Mouse (Mus musculus) 3134 (cell line): ENCODE data around the gene Cdcp2.
"Not testable (repeated sequence)": the region's sequence is repeated elsewhere in the genome, so short reads cannot be mapped to it uniquely, and the experiment has no call there.

ENCODE experiments used
- DNase-seq: peaks from one replicate; pipeline ENCODE4 v3.0.0-alpha.2; 2011; ENCODE audit warnings: low spot score; ENCODE audit not compliant: insufficient read length; ENCODE audit errors: extremely low read depth

Cdcp2 gene

DNA sequence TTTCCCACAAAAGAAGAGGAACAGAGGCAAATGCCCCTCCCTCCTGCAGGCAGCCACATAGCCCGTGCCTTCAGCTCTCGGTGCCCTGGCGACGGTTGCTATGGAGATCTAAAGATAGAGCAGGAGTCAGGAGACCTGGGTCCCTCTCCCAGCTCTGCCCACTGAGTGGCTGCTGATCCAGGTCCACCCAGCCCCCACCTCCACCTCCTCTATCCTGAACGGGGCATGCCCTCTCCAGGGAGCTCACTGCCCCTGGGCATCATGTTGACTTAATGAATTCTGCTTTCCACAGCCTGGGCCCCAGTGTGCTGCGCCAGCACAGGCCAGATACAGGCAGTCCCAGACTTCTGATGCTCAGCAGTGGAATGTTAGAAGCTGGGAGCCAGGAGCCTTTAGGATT, 11.8 kb upstream of the Cdcp2 start:
- DNase-seq = no peak

DNA sequence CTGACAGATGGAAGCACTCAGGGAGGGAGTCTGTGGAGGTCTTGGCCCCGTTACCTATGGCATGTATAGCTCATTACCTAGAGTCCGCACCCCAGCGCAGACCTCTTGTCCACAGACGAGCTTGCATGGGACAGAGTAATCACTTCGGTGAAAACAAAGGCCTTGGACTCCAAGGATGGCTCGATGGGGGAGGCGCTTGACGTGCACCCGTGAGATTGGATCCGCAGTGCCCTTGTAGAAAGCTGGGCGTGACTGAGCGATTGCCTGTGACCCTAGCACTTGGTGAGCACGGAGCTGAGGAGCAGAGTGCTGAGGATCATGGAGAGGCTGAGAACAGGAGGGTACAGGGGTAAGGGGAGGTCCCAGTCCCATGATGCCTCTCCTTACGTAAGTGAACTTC, 5.0 kb upstream of the Cdcp2 start:
- no peak for DNase-seq

DNA sequence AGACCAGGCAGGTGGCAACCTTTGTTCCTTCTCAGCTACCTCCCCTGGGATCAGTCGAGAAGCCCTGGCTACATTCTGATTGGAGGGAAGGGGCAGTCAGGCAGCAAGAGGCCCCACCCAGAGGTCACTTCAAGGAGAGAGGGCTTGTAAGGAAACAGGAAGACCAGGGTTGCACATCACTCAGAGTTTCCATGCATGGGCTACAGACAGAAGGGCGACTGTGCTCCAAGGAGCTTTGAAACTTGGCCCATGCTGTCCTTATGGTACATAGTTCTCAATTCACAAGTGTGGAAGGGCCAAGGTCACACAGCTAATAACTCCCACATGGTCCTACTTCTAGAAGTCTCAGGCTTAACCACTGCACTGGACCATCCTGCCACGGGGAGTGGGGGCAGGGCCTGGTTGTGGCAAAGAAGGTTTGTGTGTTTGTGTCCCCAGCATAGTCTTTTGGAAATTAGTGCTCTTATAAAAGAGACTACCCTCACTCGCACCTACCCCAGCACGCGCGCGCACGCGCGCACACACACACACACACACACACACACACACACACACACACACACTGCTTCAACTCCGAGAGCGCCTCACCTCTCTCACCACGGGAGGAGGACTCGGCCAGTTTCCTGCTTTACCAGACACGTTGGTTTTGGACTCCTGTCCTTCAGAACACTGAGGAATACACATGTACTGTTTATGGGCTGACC, 2.1 kb upstream of the Cdcp2 start:
- DNase-seq = no peak

DNA sequence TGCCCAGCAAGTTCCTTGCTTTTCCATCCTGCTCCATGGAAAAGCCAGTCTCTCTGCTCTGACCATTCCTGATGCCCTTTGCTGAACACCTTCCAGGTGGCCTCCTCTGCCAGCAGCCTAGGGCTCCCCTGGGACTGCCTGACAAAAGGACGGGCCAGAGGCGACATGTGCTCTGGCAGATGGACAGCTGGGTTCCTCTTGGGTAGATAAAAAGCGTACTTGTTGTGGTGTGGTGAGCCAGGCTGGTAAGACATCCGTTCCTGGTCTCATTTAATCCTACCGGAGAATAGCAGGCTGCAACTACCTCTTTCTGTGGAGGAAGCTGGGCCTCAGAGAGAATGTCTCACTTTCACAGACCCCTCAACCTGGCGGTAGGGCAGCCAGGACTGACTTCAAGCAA, 648 bp upstream of the Cdcp2 start:
- DNase-seq = no peak

DNA sequence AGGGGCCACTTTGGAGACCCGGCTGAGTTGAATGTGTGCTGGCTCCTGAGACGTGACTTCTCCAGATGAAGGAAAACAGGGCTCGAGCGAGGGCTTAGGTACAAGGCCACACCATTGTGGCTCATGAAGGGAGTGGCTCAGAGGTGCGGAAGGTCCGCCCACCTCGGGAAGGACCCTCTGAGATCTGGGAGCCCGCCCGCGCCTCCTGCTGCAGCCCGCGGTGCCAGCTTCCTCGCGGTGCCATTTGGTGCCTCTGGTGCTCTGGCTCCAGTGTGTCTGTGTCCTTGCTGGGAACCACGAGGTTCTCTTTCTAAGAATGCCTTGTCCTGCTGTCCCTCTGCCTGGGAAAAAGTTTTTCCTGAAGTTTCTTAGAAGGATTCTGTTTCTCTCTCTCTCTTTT, 1.2 kb downstream of the Cdcp2 start:
- DNase-seq = no peak

DNA sequence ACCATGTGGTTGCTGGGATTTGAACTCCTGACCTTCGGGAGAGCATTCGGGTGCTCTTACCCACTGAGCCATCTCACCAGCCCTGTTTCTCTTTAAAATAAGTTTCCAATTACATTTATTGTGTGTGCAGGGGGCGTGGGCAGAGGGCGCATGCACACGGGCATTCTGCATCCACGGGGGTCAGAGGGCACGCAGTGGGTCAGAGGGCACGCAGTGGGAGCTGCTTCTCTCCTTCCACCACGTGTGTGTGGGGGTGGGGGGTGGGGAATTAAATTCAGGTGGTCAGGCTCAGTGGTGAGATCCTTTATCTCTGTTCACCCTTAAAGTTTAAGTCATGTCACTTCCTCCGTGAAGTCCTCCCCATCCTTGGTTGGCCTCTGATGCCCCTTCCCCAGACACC, 1.7 kb downstream of the Cdcp2 start:
- no peak for DNase-seq

DNA sequence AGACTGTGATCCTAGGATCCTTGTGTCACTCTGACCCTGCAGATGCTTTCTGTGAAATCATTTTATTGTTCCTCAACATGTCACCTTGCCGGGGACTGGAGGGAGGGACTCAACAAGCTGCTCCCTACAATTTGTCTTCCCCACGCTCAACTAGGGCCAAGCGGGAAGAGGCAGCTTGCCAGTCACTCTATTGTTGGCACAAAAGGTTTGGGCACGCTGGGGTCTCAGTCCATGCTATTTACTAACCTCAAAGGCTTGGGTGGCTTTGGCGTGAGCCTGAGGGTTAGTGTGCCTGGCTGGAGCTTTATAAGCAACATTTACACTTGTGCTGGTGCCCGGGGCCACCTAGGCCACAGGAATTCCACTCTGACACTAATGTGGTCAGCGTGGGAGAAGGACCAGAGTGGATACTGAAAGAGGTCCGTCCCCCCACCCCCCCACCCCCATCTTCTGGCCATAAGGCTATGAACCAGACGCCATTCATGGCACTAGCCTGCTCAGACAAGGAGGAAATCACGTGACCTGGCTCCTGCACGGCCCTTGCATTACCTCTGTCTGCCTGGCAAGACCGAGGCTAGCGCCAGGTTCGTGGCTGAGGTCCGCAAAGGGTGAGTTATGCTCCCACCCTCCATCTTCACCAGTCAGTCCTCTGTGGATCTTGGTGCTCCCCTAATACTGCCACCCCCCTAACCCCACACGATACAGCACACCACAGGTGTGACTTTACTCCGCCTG, 2.3 kb downstream of the Cdcp2 start:
- DNase-seq = no peak

DNA sequence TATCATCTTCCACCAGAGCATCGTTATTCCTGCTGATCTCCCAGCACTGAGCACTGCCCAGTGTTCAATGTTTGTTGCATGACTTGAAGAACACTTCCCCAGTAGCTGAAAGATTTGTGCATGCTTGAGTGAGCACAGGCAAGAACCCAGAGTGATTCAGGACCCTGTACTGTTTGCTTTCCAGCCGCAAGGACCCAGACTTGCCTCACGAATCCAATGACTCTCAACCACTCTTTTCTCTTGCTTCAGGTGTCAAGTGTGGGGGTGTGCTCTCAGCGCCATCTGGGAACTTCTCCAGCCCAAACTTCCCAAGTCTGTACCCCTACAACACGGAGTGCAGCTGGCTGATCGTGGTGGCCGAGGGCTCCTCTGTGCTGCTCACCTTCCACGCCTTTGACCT, 5.5 kb downstream of the Cdcp2 start:
- DNase-seq = no peak

DNA sequence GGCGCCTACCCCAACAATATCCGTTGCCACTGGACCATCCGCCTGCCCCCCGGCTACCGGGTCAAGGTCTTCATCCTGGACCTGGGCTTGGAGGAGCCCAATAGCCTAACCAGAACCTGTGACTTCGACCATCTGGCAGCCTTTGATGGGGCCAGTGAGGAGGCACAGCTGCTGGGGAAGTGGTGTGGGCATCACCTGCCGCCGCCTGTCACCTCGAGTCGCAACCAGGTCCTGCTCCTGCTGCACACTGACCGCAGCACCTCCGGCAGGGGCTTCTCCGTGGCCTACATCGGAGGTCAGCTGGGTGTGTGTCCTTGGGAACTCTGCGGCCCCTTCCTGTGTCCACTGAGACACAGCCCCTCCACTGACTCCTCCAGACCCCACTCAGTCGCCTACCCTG, 10.1 kb downstream of the Cdcp2 start:
- DNase-seq = no peak

DNA sequence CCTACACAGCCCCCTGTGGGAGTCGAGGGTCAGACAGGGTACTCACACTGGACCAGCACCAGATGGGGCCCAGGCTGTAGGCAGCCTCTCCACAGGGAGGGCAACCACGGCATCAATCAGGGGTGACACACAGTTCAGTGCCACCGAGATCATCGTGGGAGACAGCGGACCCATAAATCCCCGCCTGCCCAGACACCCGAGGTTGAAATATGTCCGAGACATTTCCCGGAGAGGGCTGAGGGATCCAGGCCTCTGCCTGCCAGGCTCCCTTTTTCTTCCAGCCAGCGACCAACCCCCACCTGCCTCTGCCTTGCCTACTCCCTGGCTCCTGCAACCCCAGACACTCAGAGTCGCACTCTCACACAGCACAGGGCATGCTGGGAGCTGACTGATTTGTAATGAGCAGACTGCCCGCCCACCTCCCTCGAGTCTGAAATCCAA, 11.6 kb downstream of the Cdcp2 start:
- no peak for DNase-seq

DNA sequence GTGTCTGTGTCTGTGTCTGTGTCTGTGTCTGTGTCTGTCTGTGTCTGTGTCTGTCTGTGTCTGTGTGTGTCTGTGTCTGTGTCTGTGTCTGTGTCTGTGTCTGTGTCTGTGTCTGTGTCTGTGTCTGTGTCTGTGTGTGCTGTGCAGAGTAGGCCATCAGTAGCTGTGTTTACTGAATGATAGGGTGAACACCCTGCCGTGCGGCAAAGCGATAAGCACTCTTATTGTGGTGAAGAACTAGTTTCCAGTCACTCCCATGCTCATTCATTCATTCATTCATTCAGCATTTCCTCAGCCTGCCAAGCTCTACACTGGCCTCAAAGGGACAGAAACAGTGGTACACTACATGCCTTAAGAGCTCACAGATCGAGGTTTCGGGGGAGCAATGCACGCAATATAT, 12.5 kb downstream of the Cdcp2 start:
- not testable (repeated sequence) for DNase-seq

DNA sequence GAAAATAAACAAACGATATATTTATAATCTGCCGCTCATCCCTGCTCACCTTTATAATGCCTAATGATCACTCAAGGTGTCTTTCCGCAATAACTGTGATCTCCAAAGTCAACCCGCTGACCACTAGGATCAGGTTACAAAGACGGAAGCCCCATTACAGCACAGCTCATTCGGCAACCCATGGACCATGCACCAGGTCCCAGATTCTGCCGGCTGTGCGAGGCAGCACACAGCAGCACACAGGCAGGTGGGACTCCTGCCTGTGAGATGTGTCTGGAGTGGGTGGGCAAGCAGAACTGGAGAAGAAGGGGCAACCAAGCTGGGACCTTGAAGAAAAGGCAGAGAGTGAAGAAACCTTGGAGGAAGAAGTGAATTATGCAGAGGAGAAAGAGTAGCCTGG, 17.6 kb downstream of the Cdcp2 start:
- no peak for DNase-seq

DNA sequence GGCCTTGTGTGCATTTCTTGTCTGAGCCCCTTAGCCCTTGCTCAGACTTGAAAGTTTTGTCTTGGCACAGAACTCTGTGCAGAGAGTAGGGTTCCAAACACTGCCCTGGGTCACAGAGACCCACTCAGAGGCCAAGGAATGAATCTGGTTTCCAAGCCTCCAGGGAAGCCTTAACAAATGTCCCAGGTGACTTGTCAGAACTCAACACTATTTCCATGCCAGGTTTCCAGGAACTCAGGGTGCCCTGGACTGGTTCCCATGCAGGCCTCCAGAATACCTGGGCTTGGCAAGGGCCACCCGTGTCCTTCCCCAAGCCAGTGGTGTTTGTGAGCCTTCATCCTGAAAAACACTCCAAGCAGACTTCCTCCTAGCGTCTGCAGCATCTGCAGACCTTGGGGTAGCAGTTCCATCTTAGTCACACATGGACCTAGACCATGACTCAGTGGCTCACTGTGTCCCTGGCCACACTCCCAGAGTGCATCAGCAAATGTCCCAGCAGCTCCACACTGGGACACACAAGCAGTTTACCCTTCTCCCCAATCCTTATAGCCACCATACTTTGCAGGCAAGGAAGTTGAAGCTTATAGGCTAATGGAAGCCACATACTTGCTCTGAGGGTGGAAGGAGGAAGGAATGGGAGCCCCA, 21.2 kb downstream of the Cdcp2 start:
- DNase-seq = peak; percentile 23

DNA sequence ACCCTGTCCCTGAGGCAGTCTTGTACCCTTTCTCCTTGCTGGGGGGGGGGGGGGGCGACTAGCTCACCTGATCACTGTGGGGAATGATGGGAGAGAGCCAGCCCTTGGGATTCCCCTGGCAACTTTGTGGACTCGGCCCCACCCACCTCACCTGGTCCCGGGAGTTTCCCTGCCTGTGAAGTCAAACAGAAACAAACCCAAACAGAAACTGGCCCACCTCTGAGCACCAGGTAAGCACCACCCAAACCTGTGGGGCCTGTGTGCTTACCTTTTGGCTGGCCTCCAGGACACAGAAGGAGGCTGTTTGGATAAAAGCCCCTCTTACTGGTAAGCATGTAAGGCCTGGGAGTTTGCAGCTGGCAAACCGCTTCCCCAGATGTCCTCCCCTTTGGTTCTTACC, 22.4 kb downstream of the Cdcp2 start:
- no peak for DNase-seq

DNA sequence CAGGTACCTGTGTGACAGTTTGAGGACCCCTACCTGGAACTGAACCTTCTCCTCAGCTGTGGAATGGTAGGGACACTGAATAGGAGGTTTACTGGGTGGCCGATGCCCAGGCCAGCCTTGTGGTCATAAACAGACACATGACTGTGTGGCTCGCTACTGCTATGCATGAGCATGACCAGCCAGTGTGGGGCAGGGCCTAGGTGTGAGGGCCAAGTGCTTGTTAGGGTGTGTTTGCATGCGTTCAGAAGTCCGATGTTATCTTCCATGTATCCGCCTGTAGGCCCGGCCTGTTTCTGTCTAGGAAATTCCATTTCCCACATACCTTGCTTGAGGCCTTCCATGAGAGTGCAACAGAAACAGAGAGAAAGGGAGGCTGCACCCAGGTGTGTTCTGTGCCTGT, 24.0 kb downstream of the Cdcp2 start:
- DNase-seq = no peak

DNA sequence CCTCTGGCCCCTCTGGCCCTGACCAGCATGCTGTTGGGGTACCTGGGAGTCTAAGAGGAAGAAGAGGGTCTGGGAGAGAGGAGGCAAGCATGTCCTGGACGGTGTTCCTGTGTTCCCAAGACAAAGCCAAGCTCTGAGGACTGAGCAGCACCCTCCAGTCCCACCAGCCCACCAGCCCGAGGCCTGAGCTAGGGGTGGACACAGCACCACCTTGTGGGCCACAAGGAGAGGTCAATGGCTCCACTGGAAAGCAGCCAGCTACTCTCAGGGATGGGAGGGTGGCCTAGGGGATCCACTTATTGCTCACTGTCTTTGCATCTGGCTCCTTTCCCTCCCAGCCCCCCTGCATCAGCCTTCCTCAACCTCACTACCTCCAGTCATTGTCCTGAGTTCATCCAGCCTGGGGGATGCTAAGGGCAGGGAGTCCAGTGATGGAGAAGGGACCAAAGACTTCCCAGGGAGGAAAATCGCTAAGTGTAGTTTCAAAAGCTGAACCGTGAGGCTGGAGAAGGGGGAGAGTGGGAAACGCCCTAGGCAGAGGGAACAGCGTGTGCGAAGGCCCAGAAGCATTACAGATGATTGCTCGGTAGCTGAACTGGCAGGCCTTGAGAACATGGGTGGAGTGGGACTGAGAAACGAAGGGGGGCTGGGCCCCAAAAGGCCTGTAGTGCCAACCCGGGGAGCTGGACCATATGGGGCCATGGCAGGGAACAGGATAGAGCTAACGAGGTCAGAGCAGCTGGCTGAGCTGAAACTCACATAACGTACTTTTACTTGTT, 24.7 kb downstream of the Cdcp2 start:
- DNase-seq = no peak

DNA sequence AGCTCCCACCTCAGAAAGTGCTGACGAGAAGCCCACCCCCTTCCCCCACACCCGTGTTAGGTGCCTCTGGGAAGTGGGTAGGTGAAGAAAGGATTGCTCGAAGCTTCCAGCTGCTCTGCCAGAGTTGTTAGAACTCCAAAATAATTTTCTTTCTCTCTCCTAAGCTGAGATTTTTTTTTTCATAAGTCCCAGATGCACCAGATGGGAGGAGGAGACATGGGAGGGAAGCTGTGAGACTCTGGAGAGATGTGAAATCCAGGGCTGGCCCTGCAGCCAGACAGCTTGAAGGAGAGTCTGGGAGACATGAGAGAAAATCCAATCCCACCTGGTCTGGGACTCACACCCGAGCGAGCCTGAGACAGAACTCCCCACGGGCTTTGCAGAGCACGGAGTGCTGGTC, 27.7 kb downstream of the Cdcp2 start:
- no peak for DNase-seq

DNA sequence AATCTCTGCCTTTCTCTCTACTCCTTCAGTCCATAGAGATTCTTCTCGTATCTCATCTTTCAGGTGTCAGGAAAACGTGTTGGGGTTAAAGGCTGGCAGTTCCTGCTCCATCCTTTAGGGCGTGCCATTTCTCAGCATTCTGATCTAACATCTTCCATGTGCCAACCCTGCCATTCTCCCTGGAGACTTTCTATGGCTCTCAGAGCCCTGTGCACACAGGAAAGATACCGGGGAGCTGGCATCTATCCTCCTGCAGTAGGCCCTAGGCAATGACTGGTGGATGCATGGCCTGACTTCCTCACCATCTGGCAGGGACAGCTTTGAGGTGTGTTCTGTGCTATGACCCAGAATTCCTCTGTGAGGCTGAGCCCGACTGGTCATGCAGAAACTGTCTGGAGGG, 28.4 kb downstream of the Cdcp2 start:
- no peak for DNase-seq

DNA sequence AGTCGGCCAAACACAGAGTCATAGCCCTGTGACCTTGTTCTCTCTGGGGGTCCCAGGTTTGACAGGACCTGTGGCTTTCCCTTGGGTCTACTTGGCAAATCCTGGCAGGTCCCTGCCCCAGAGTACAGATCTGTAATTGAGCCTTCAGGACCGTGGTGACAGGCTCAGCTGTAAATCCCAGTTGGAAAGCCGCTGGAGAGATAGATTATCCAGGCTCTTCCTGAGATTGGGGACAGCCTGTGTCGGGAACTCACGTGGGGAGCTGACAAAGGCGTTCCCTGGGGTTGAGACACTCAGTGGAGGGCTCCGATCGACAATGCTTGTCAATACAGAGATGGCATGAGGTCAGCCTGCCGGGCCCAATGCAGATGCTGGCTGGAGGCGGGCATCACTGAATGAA, 29.7 kb downstream of the Cdcp2 start:
- DNase-seq = no peak

DNA sequence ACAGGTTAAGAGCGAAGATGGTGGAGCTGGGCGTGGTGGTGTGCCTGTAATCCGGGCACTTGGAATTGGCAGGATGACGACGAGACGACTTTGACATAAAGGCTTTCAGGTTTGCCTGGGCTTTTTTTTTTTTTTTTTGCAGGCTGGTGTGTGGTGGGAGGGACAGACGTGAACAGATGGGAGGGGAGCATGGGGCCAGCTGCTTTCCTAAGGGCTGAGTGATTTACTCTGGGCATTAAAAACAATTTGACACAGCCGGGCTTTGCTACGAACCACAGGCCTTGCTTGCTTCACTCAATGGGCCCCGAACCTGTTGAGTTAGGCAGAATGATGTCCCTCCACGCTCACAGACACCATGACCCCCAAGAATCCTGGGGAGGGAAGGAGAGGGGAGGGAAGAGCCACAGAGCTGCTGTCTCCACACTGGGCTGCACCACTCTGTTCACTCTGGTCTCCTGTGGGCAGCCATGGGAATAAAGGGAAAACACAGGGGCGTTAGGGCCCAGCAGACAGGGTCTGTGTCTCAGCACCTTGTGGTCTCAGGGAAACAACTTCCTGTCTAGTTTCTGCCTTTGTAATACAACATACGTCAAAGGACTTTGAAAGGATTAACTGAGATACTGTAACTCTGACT, 30.3 kb downstream of the Cdcp2 start:
- DNase-seq = no peak
